Mouse (Mus musculus): ENCODE results near the gene Atp9a. TPM values are rescaled to one million over a fixed set of nuclear protein-coding genes. Genes with fewer than 3 reads are reported as not detected.

Atp9a gene
- polyA plus RNA-seq, 1 experiment from 2014 or later = 19.5 TPM

DNA sequence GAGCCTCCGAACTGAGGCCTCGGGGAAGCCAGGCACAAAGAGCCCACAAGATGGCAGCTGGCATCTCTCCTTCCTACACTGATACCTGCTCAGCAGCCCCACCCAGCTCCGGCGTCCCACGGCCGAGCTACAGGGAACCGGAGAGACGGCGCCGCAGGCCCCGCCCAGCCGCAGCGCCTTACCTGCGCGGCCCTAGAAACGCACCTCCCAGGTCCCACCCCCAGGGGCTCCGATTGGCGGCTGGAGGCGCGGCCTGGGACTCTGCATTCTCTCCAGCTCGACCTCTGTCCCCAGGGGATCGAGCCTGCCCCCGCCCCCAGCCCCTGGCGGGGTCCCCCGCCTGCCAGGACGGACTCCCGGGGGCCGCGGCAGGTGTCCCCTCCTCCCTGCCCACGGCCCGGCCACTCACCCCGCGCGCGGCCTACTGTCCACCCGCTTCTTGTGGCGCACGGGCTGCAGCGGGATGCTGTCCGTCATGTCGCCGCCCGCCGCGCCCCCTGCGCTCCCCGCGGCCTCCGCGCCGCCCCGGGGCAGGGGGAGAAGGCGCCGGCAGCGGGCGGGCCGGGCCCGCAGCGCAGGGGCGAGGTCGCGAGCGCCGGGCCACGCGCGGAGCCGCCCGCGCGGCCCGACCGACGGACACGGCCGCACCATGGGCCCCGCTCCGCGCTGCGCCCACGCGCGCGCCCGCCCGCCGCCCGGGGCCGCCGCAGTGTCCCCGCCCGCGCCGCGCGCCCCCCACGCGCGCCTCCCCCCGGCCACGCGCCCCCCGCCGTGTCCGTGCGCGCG lies 743 bp downstream of the Atp9a start:
- peak; percentile 93 for DNase-seq (ENCODE audit: low spot score)
- Histone ChIP-seq H3K4me2 (replicated peaks; ENCODE audit: low read depth, low read length) (peak overlapping the region; percentile 78), H3K9ac (replicated peaks; ENCODE audit: low read depth) (peak overlapping the region; percentile 62), H3K9me3 (ENCODE audit: low read length) (no peaks in the 10 kb centered on the region), H3K27me3 (replicated peaks; ENCODE audit: insufficient read depth, low read length) (no peaks in the 10 kb centered on the region), H3K27ac (ENCODE audit: low read length) (peak overlapping the region; percentile 87), H3K4me3 (ENCODE audit: low read depth, low read length) (peak overlapping the region; percentile 69), H3K36me3 (ENCODE audit: insufficient read depth, low read length) (no peaks in the 10 kb centered on the region), H3K4me1 (ENCODE audit: insufficient read depth, low read depth, low read length) (no peaks in the 10 kb centered on the region)
- WGBS = under 1% methylated on average over 31 of the region's 108 CpGs
- TF ChIP-seq EP300 (IDR thresholded peaks at IDR 0.05) = no peak
- TF ChIP-seq CTCF (IDR thresholded peaks at IDR 0.05) = peak; percentile 44
- ATAC-seq = peak; percentile 94

DNA sequence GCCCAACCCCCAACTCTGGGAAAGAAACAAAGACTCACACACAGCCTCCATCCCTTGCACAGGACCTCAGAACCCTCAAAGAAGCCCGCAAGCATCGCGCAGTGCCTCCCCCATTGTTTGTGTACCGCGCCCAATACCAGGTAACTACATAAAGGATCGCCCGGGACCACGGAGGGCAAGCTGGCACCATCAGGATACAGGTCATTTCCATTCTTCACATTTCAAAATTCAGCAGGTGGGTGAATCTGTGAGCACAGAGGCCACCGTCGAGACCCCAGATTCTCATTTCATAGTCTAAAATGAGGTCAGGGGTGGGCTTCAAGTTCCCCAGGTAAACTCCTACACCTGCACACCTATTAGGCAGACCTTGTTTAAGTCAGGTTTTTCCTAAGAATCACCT lies 1.7 kb downstream of the Atp9a start:
- WGBS = 85% methylated on average over 10 of the region's 10 CpGs
- Histone ChIP-seq H3K36me3 (ENCODE audit: insufficient read depth, low read length) (no peaks in the 10 kb centered on the region), H3K4me2 (replicated peaks; ENCODE audit: low read depth, low read length) (no peak overlapping the region; the same call in 1 of the 2 replicates), H3K27ac (ENCODE audit: low read length) (no peak overlapping the region), H3K27me3 (replicated peaks; ENCODE audit: insufficient read depth, low read length) (no peaks in the 10 kb centered on the region), H3K4me1 (ENCODE audit: insufficient read depth, low read depth, low read length) (no peaks in the 10 kb centered on the region), H3K9me3 (ENCODE audit: low read length) (no peaks in the 10 kb centered on the region), H3K9ac (replicated peaks; ENCODE audit: low read depth) (no peak overlapping the region), H3K4me3 (ENCODE audit: low read depth, low read length) (no peak overlapping the region)
- no peak for TF ChIP-seq CTCF (IDR thresholded peaks at IDR 0.05)
- TF ChIP-seq EP300 (IDR thresholded peaks at IDR 0.05) = no peak
- DNase-seq (ENCODE audit: low spot score) (no peak), ATAC-seq (no peak)

DNA sequence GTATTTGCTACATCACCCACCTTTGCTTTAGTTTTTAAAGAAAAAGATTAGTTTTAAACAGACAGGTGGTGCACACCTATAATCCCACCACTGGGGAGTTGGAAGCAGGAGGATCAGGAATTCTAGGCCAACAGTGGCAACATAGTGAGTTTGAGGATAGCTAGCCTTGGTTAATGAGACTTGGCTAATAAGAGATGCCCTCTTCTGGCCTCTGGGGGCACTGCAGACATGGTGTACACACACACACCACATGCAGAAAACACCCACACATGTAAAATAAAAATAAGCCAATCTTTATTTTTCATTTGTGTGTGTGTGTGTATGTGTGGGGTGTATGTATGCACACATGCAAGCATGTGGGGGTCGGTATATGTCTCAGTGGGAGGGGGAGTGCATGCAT lies 3.4 kb downstream of the Atp9a start:
- no peak for ATAC-seq
- Histone ChIP-seq H3K9ac (replicated peaks; ENCODE audit: low read depth) (no peak overlapping the region), H3K27ac (ENCODE audit: low read length) (no peak overlapping the region), H3K4me2 (replicated peaks; ENCODE audit: low read depth, low read length) (no peak overlapping the region), H3K4me3 (ENCODE audit: low read depth, low read length) (no peak overlapping the region), H3K4me1 (ENCODE audit: insufficient read depth, low read depth, low read length) (no peaks in the 10 kb centered on the region), H3K36me3 (ENCODE audit: insufficient read depth, low read length) (no peaks in the 10 kb centered on the region), H3K9me3 (ENCODE audit: low read length) (no peaks in the 10 kb centered on the region), H3K27me3 (replicated peaks; ENCODE audit: insufficient read depth, low read length) (no peaks in the 10 kb centered on the region)
- peak; percentile 34 for TF ChIP-seq CTCF (IDR thresholded peaks at IDR 0.05)
- TF ChIP-seq EP300 (IDR thresholded peaks at IDR 0.05) = no peak
- WGBS = 91% methylated on average over 1 of the region's 1 CpGs
- DNase-seq (ENCODE audit: low spot score) = no peak

DNA sequence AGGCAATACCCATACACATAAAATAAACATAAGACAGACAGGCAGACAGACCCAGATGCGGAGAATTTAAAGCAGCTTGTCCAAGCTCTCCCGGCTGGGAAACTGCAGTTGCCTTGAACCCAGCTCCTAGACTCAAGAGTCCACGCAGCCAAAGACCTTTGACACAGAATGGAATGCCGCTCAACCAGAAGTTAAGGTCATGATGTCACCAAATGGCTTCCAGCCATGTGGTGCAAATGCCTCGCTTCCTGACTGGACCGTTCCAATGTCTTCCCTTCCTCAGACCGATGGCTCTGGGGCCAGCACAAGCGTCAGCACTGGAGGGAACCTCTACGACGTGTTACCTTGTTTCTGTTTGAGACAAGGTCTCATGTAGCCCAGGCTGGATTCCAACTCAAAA lies 4.3 kb downstream of the Atp9a start:
- Histone ChIP-seq H3K9me3 (ENCODE audit: low read length) (no peaks in the 10 kb centered on the region), H3K27me3 (replicated peaks; ENCODE audit: insufficient read depth, low read length) (no peaks in the 10 kb centered on the region), H3K27ac (ENCODE audit: low read length) (no peak overlapping the region), H3K9ac (replicated peaks; ENCODE audit: low read depth) (no peak overlapping the region), H3K36me3 (ENCODE audit: insufficient read depth, low read length) (no peaks in the 10 kb centered on the region), H3K4me3 (ENCODE audit: low read depth, low read length) (no peak overlapping the region), H3K4me2 (replicated peaks; ENCODE audit: low read depth, low read length) (no peak overlapping the region), H3K4me1 (ENCODE audit: insufficient read depth, low read depth, low read length) (no peaks in the 10 kb centered on the region)
- no peak for DNase-seq (ENCODE audit: low spot score)
- WGBS = 60% methylated on average over 10 of the region's 10 CpGs
- no peak for ATAC-seq
- TF ChIP-seq EP300 (IDR thresholded peaks at IDR 0.05) (no peak), CTCF (IDR thresholded peaks at IDR 0.05) (no peak)

DNA sequence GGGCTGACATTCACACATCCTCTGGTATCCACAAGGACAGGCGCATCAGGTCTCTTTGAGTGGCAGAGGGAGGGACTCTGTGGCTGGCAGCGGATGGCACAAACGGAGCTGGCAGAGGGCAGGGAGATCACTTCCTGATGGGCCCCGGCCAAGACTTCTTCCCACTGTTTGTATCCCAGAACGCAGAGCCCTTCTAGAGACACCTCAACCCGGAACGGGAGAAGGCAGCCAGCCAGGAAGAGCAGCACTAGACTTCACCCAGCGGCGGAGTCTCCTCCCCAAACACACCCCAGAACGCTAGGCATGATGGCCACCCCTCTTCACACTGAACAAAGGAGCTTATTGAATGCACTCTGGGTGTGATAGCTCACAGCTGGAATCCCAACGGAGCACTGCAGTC lies 8.2 kb downstream of the Atp9a start:
- H3K4me3 ChIP-seq (ENCODE audit: low read depth, low read length) = no peak overlapping the region
- peak; percentile 60 for ATAC-seq
- 15% methylated on average over 11 of the region's 11 CpGs for WGBS
- no peak overlapping the region for H3K9ac ChIP-seq (replicated peaks; ENCODE audit: low read depth)
- TF ChIP-seq EP300 (IDR thresholded peaks at IDR 0.05) = no peak
- TF ChIP-seq CTCF (IDR thresholded peaks at IDR 0.05) = no peak
- no peaks in the 10 kb centered on the region for H3K4me1 ChIP-seq (ENCODE audit: insufficient read depth, low read depth, low read length)
- no peaks in the 10 kb centered on the region for H3K9me3 ChIP-seq (ENCODE audit: low read length)
- DNase-seq (ENCODE audit: low spot score) = peak; percentile 44
- no peak overlapping the region for H3K27ac ChIP-seq (ENCODE audit: low read length)
- H3K27me3 ChIP-seq (replicated peaks; ENCODE audit: insufficient read depth, low read length) = no peaks in the 10 kb centered on the region
- 0 out of 2 replicates have a peak overlapping the region, but pooled peaks have one; percentile 14 for H3K4me2 ChIP-seq (replicated peaks; ENCODE audit: low read depth, low read length)
- no peaks in the 10 kb centered on the region for H3K36me3 ChIP-seq (ENCODE audit: insufficient read depth, low read length)

DNA sequence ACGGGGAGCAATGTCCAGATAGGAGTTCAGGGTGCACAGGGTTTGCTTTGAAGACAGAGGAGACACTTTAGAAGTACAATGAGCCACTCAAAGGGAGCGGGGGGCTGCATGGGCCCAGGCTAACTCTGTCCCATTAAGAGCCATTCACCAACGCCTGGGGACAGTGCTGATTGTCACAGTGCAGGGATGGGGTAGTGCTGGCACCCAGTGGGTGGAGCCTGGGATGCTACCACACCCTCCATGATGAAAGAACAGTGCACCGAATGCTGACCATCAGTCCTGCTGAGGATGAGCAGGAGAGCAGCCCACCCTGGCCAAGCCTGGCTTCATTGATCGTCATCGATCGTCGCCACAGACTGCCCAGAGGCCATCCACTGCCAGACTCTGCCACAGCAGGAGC lies 11.0 kb downstream of the Atp9a start:
- Histone ChIP-seq H3K36me3 (ENCODE audit: insufficient read depth, low read length) (no peaks in the 10 kb centered on the region), H3K4me3 (ENCODE audit: low read depth, low read length) (no peak overlapping the region), H3K27ac (ENCODE audit: low read length) (no peak overlapping the region), H3K4me1 (ENCODE audit: insufficient read depth, low read depth, low read length) (no peaks in the 10 kb centered on the region), H3K4me2 (replicated peaks; ENCODE audit: low read depth, low read length) (no peak overlapping the region), H3K9me3 (ENCODE audit: low read length) (no peaks in the 10 kb centered on the region), H3K9ac (replicated peaks; ENCODE audit: low read depth) (no peak overlapping the region), H3K27me3 (replicated peaks; ENCODE audit: insufficient read depth, low read length) (no peaks in the 10 kb centered on the region)
- 86% methylated on average over 8 of the region's 8 CpGs for WGBS
- TF ChIP-seq CTCF (IDR thresholded peaks at IDR 0.05) (no peak), EP300 (IDR thresholded peaks at IDR 0.05) (no peak)
- ATAC-seq (no peak), DNase-seq (ENCODE audit: low spot score) (no peak)
